Mouse (Mus musculus) testis, adult 2 months (tissue): ENCODE results near the gene Ddr2. TPM values are rescaled to one million over a fixed set of nuclear protein-coding genes. Genes with fewer than 3 reads are reported as not detected.

Experiments
- H3K27ac ChIP-seq: fragments of 200-500 bp; 2 replicates; pipeline ENCODE4 v1.5.1; 2012; ENCODE audit warnings: low read depth, low read length; ENCODE audit not compliant: control insufficient read depth, insufficient read depth
- H3K27me3 ChIP-seq: fragments of 200-500 bp; 2 replicates; pipeline ENCODE4 v1.6.1; 2012; ENCODE audit warnings: mild to moderate bottlenecking, low read length, moderate library complexity; ENCODE audit not compliant: control insufficient read depth, insufficient read depth
- H3K36me3 ChIP-seq: fragments of 200-500 bp; 2 replicates; pipeline ENCODE4 v1.6.1; 2012; ENCODE audit warnings: mild to moderate bottlenecking, low read length; ENCODE audit not compliant: control insufficient read depth, insufficient read depth
- H3K4me1 ChIP-seq: fragments of 200-500 bp; 2 replicates; pipeline ENCODE4 v1.6.1; 2012; ENCODE audit warnings: low read length; ENCODE audit not compliant: control insufficient read depth, insufficient read depth
- H3K4me3 ChIP-seq: fragments of 200-500 bp; 2 replicates; pipeline ENCODE4 v1.5.1; 2012; ENCODE audit warnings: low read depth, mild to moderate bottlenecking, low read length, moderate library complexity, mixed read lengths; ENCODE audit not compliant: control insufficient read depth
- CTCF ChIP-seq: fragments of 200-500 bp; IDR thresholded peaks from 2 replicates; pipeline ENCODE4 v1.5.1; 2012; ENCODE audit warnings: low read depth, mild to moderate bottlenecking, inconsistent platforms, low read length, moderate library complexity; ENCODE audit not compliant: control insufficient read depth, insufficient read depth, insufficient replicate concordance
- POLR2A ChIP-seq: fragments of 200-500 bp; IDR thresholded peaks from 2 replicates; pipeline ENCODE4 v1.6.1; 2012; ENCODE audit warnings: low read depth, mild to moderate bottlenecking, inconsistent platforms, low read length, moderate library complexity; ENCODE audit not compliant: control insufficient read depth
- polyA plus RNA-seq: library from polyadenylated mRNA; depleted of rRNA; stranded (reverse); fragments of >200 nt; gene quantifications from 2 replicates; pipeline ENCODE4 v1.2.3, GENCODE M21; 2012

The Ddr2 gene
- polyA plus RNA-seq, 1 experiment = 1.8 TPM

DNA sequence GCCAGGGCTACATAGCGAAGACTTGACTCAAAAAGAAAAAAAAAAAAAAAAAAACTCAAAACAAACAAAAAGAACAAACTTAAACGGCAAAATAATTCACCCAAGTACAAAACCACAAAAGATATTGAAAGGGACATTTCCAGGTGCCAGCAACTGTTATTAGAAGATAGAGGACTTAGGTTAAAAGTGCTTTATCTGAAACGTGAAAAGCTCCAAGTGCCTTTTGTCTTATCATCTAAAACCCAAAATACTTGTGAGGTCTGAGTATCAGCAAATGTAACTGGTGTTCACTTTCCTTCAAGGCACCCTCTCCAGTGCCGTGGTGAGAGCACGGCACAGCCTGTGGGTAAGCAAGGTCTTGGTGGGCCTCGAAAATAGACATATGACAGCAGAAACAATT is 38.0 kb upstream of the Ddr2 start:
- no peak overlapping the region for H3K27ac ChIP-seq
- H3K36me3 ChIP-seq = no peaks in the 10 kb centered on the region; the same call in 1 of the 2 replicates
- H3K27me3 ChIP-seq = no peaks in the 10 kb centered on the region
- H3K4me1 ChIP-seq = peaks cover 3% of the 10 kb centered on the region
- no peak overlapping the region for H3K4me3 ChIP-seq
- no peak for TF ChIP-seq CTCF

DNA sequence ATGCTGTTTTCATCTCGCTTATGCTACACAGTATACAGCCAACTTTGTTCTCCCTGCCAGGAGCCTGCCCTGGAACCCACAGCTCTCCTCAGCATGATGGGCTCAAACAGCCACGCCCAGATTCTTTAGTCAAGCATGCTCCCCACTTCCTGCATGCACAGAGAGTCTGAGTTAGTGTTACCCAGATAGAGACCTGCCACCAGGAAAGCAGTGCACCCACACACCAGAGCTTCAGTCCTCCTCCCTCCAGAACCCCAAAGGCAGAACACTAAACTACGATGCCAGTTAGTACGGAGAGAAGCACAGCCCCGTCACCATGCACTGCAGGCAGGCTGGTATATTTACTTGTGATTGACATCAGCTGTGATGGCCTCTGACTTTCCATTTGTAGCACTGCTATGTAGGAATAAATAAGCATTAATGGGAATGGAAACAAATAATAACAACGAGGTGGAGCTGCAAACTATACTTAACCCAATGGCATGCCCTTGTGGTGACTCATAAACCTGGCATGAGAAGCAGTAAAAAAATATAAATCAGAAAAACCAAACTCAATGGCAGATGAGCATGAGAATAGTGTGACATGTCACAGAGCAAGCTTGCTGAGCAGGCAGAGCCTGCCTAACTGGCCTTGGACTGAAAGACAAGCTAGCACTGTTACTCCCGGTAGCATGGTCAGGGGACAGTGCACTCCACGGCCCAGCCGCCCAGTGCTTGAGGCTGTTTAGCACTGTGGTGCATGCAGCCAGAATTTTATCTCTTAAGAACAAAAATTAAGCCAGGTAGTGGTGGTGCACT is 37.3 kb upstream of the Ddr2 start:
- H3K4me1 ChIP-seq = peaks cover 3% of the 10 kb centered on the region
- no peak overlapping the region for H3K27ac ChIP-seq
- TF ChIP-seq POLR2A (no peak), CTCF (no peak)
- no peaks in the 10 kb centered on the region; the same call in 1 of the 2 replicates for H3K36me3 ChIP-seq
- no peaks in the 10 kb centered on the region for H3K27me3 ChIP-seq
- H3K4me3 ChIP-seq = no peak overlapping the region

DNA sequence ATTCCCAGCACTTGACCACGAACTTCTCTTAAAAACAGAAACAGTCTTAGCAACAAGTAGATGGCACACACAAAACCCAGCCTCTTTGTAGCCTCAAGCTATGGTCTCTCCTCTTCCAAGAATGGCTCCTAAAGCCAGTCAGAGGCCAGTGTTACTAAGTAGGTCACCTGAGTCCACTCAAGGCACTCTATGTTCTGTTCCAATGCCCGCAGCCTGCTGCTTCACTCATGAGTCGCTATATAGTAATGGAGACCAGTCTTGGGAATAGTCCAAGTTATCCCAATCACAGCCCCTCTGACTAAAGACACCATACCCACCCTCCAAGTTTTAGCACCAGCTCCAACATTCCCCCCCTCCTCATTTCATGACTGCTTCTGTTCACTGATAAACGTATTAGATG is 35.0 kb upstream of the Ddr2 start:
- TF ChIP-seq POLR2A (no peak), CTCF (no peak)
- no peak overlapping the region for H3K27ac ChIP-seq
- H3K4me3 ChIP-seq = no peak overlapping the region
- no peaks in the 10 kb centered on the region for H3K27me3 ChIP-seq
- H3K4me1 ChIP-seq = peaks cover 3% of the 10 kb centered on the region
- H3K36me3 ChIP-seq = no peaks in the 10 kb centered on the region; the same call in none of the 2 replicates

DNA sequence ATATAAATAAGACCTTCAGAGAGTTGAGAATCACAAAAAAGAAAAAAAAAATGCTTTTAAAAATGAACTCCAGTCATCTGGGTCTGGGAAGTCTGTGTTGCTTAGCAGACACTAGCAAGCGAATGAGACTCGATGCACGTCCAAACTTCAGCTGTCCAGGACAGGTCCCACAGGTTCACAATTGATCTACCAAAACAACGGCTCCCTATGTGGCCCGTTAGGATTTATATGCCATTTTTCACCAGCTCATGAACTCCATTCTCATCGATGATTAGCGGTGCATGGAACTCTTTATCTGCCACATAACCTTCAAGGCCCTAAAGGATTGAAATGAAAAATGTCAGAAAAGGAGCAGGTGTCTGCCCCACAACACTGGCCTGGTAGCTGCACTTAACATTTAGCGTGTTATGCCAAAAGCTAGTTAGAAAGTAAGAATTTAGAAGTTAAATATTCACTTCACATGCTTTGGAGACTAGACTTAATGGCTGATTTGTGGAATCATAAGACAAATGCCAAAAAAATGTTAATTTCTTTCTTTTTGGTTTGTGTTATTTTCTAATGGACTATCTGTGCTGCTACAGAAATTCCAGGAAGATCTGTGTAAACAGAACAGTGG is 31.8 kb upstream of the Ddr2 start:
- Histone ChIP-seq H3K27me3 (no peaks in the 10 kb centered on the region), H3K4me1 (peaks cover 3% of the 10 kb centered on the region), H3K4me3 (no peak overlapping the region), H3K36me3 (no peaks in the 10 kb centered on the region; the same call in 1 of the 2 replicates), H3K27ac (no peak overlapping the region)
- no peak for TF ChIP-seq CTCF
- no peak for TF ChIP-seq POLR2A

DNA sequence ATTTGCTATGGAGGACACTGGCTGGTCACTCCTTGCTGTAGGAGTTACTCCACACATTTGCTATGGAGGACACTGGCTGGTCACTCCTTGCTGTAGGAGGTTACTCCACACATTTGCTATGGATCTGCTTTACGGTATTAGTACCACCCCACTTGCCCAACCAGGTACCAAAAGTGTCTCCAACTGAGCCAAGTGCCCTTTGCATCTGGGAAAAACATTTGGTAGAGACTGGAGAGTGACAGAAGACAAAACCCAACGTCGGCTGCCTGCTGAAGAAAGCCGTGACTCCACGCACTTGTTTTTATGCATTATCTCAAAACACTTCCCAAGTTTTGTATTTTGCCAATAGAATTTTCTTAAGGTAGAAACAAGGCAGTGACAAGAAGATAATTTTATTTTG is 31.1 kb upstream of the Ddr2 start:
- TF ChIP-seq POLR2A (no peak), CTCF (no peak)
- no peak overlapping the region for H3K4me3 ChIP-seq
- no peak overlapping the region for H3K27ac ChIP-seq
- no peaks in the 10 kb centered on the region; the same call in 1 of the 2 replicates for H3K36me3 ChIP-seq
- H3K27me3 ChIP-seq = no peaks in the 10 kb centered on the region
- peaks cover 3% of the 10 kb centered on the region for H3K4me1 ChIP-seq

DNA sequence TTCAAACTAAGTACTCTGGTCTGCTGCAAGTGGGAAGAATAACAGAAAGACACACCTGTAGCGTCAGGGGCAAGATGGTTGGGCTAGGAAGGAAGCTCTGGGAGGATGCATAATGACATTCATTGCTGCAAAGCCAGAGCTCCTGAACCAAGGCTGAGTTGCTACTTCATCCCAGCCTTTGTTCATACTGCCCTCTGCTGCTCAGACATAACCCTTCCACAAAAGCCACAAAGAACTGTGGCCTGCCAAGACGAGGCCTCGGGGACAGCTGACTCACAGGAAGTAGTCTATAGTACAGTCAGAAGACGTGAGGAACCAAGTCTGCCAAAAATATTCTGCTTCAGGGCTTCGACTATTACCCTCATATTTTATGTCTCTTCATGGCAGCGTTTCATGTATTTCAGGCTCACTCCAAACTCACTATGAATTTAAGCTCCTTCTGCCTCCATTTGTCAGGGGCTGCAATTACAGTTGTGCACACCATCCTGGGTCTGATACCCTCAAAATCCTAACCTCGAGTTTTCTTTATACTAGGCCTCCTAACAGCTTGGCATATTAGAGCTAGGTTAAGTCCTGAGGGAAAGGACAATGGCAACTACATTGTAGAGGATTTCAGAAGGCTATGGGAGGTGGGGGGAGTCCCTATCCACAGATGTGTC is 25.9 kb upstream of the Ddr2 start:
- no peaks in the 10 kb centered on the region for H3K4me1 ChIP-seq
- H3K27me3 ChIP-seq = no peaks in the 10 kb centered on the region
- H3K4me3 ChIP-seq = no peak overlapping the region
- H3K36me3 ChIP-seq = no peaks in the 10 kb centered on the region
- TF ChIP-seq CTCF = peak; percentile 56; the same call in 1 of the 2 replicates
- TF ChIP-seq POLR2A = no peak
- H3K27ac ChIP-seq = no peak overlapping the region

DNA sequence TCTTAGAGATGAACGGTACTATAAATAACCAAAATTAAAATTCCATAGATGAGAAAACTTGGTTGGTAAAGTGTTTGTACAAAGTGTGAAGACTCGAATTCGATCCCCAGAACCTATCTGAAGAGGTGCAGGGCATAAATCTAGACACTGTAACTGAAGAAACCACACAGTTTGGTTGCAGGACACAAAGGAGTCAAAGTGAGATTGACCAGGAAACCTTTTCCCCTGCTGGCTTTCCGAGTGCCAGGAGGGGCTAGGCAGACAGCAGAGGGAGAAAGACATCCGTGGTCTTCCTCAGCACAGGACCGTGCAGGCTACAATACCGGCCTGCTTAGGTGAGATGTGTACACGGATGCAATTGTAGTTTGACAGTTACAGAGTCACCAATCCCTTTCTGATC is 23.7 kb upstream of the Ddr2 start:
- Histone ChIP-seq H3K27me3 (no peaks in the 10 kb centered on the region), H3K4me3 (no peak overlapping the region), H3K4me1 (no peaks in the 10 kb centered on the region), H3K27ac (no peak overlapping the region), H3K36me3 (no peaks in the 10 kb centered on the region)
- TF ChIP-seq CTCF (no peak), POLR2A (no peak)
